Mouse (Mus musculus) cerebellum, adult (tissue): ENCODE results near the gene Exosc1.
"Not testable (repeated sequence)": the region's sequence is repeated elsewhere in the genome, so short reads cannot be mapped to it uniquely, and the experiment has no call there.

Experiments
- ATAC-seq: cut with Nextera tagmentation; 2 replicates; pipeline ENCODE4 v1.9.2; 2017; ENCODE audit warnings: mild to moderate bottlenecking, moderate library complexity, mixed read lengths; ENCODE audit not compliant: insufficient number of reproducible peaks, low FRiP score, low TSS enrichment

The Exosc1 gene

DNA sequence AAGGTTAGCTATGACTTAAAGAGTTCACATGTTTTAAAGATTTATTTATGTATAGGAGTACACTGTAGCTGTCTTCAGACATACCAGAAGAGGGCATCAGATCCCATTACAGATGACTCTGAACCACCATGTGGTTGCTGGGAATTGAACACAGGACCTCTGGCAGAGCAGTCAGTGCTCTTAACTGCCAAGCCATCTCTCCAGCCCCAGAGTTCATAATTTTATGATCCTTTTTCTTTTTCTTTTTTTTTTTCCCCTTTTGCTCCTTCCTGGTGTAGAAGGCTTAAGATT, 18.7 kb downstream of the Exosc1 start:
- not testable (repeated sequence) for ATAC-seq

GRCm38 (mm10) chr19:41913774-41914591, 19.2 kb downstream of the Exosc1 start:
- ATAC-seq: no peak

DNA sequence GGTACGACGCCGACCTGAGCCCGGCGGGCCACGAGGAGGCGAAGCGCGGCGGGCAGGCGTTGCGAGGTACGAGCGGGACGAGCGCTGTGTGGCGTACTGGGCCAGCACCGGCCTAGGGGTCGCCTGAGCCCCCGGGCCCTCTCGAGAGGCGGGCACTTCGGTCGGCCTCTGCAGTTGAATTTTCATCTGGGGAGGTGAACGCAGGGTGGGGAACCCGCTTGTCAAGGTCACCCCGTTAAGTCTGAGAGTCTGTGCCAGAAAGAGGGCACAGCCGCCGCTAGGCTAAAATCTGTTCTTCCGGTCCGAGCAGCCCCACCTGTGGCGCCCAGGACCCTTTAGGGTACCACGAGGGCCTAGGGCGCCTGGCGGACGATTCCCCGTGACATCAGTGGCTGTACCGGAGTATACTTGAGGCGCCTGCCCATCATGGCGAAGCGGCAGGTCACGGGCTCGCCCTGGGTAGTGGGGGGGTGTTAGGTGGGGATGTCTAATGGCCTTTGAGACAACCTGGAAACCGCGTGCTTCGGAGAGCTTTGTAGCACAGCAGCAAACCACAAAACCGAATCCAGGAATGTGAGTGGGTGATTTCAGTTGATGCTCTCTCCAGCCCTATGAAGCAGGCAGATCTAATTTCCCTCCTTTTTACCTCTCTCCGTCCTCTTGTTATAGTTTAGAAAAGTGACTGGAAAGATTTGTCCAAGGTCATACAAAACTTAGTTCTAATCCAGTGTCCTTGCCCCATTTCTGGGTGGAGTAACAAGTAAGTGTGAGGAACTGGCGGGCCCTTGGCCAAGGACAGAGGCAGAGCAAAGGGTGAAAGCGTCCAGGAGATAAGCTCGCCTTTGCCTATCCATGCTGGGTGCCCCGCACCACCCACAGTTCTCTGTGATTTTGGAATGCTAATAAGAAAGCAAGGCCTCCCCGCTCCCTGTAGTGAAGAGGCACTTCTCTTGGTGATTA, 20.8 kb downstream of the Exosc1 start:
- ATAC-seq: peak; percentile 57; the same call in 1 of the 2 replicates

DNA sequence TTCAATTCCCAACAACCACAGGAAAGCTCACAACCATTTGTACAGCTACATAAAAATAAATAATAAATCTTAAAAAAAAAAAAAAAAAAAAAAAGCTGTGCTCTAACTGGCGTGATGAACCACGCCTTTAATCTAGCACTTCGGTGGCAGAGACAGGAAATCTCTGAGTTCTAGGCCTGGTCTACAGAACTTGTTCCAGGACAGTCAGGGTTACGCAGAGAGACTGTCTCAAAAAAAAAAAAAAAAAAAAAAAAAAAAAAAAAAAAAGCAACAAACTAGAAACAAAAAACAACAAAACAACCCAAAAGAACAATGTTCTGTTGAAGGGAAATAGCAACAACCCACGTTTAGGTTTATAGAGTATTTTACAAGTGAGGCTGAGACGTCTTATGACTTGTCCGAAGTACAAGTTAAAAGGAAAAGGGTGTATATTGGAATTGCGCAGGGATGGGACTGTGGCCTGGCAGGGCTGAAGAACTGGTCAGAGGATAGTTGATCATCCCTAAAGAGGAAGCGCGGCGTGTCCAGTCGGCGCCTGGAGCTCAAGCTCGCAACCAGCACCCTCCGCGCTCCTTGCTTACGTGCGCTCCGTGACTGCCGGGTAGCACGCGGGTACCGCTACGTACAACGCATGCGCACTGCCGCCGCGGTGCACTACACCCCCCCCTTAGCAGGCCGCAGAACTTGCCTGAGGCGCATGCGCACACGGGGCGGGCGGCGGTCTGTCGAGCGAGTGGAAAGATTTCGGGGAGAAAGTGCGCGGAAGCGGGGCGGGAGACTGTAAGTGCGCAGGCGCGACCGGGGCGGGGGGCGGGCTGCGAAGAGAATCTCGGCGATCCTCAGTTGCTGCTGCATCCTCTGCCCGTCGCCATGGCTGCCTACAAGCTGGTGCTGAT, 21.8 kb downstream of the Exosc1 start, which contains the start of gene Pgam1:
Pgam1 (plus strand) TSS at position 746 of the 896 bp plus-strand sequence.
- ATAC-seq: peak; percentile 89

GRCm38 (mm10) chr19:41910396-41910795, 22.8 kb downstream of the Exosc1 start:
- no peak for ATAC-seq

DNA sequence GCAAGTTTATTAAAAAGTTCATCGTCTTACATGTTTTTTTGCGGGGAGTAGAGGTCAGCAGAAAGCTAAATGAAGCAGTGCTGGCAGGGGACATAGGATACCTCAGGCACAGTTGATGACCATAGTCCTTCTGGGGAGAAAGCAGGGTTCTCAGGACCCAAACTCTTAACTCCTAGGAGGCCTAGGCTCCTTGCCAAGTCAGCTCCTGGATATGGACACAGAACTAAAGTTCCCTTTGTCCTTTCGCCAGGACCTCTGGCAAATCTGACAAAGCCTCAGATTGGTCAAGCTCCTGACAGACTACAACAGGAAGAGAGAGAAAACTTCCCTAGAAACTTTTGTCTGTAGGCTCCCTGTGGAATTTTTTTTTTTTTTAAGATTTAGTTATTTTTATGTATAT, 24.5 kb downstream of the Exosc1 start:
- ATAC-seq: no peak

GRCm38 (mm10) chr19:41907079-41907760, 26.0 kb downstream of the Exosc1 start:
- ATAC-seq: no peak

DNA sequence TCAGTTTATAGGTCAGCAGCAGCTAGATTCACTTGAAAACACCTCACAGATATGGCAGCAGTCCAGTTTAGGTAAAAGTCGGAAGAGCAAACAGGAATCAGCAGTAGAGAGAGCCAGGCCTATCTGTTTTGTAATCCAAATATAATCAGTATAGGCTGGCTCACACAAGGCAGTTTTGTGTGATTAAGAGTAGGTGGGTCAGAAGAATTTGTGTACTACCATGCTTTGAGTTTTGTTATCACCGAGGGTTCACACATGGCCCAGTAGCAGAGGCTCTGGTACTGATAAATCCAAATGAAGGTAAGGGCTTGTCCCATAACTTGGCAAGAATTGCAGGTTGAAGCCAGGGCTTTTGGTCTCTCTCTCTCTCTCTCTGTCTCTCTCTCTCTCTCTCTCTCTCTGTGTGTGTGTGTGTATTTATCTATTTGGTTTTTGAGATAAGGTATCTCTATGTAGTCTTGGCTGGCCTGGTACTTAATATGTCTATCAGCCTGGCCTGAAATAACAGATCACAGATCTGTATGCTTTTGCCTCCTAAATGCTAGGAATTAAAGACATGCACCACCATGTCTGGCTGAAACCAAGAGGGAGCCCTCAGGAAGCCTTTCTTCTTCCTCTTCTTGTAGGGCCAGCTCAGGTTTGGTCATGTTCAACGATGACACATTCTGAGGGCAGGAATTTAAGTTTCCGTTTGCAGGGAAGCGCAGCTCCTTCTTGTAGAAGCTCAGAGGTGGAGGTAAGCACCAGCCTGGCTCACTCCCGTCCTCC, 26.7 kb downstream of the Exosc1 start:
- no peak for ATAC-seq

- ATAC-seq: no peak
Measured at GRCm38 (mm10) chr19:41905246-41905645, 28.0 kb downstream of the Exosc1 start.

DNA sequence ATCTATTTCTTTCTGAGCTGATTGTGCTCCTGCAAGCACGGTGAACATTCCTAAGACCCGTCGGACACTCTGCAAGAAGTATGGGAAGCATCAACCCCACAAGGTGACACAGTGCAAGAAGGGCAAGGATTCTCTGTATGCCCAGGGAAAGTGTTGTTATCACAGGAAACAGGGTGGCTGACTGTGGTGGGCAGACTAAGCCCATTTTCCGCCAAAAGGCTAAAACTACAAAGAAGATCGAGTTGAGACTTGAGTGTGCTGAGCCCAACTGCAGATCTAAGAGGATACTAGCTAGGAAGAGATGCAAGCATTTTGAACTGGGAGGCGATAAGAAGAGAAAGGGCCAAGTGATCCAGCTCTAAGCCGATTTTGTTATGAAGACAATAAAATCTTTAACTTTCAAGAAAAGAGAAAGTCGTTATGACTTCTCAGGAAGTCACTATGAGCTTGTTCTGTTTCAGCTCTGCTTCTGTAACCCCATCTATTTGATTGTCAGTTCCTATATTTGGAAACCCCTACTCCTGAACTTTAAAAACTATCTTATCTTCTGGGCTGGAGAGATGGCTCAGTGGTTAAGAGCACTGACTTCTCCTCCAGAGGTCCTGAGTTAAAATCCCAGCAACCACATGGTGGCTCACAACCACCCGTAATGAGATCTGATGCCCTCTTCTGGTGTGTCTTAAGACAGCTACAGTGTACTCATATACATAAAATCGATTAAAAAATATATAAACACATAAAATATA, 30.2 kb downstream of the Exosc1 start:
- ATAC-seq: no peak

DNA sequence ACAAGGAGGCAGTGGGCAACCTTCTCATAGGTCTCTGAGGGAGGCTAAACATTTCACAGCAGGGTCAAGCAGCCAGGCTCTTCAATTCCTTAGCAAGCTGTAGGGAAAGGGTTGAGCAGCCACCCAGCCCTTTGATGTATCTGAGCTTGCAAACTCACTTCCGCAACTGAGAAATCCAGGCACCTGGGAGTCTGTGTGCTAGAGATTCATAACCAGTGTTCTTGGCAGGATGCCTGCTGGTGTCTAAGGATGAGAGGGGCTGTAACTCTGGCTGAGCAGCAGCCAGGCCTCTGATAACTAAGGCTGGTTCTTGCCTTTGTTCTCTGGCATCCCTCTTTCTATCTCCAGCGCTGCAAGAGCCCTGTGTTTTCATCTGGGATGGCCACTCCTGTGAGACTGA, 31.5 kb downstream of the Exosc1 start:
- ATAC-seq: no peak

- ATAC-seq: no peak
Measured at GRCm38 (mm10) chr19:41900495-41901090, 32.6 kb downstream of the Exosc1 start.

DNA sequence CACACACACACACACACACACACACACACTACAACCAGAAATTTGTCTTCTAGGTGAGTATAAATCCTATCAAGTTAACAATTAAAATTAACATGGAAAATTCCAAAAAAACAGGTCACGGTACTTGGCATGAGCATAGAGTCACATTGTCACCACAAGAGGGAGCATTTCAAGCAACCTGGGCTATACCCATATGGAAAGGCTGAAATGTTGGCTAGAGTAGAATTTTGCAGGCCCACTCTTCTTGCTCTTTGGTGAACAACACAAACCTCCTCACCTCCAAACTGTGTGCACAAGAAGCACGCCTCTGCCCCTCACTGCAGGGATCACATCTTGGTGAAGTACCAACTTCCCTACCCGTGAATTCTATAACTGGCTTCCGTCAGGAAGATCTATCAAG, 34.4 kb downstream of the Exosc1 start:
- ATAC-seq: no peak

DNA sequence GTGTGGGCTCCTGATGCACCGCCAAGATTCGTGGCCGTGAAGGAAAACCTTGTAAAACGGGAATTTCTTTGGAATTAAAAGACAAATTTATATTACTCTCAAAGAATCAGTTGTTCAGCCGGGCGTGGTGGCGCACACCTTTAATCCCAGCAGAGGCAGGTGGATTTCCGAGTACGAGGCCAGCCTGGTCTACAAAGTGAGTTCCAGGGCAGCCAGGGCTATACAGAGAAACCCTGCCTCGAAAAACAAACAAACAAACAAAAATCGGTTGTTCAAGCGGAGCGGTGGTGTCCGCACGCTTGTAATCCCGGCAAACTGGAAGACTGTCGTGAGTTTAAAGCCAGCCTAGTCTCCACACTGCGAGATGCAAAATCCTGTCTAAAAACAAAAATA, 36.9 kb downstream of the Exosc1 start:
- ATAC-seq: no peak

- peak; percentile 97 for ATAC-seq
Measured at GRCm38 (mm10) chr19:41895460-41896318, 37.5 kb downstream of the Exosc1 start, which contains the start of gene Rrp12. TSS of gene Rrp12 (minus strand) at chr19:41896173.

DNA sequence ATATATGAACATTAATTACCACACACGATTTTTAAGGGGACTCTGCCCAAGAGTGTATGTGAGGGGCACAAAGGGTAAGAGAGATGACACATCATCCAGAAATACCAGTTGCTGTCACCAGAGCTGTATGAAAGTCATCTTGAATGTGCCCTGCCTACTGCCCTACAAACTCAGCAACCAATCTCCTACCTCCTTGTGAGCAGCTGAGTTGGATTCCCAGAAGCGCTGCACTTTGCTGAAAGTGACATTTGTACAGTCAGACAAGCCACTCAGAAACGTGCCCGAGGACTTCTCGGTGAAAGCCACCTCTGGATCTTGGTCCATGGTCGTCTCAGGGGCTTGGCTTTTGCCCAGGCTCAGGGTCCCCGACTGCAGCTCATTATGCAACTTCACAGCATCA, 38.3 kb downstream of the Exosc1 start:
- ATAC-seq: no peak

GRCm38 (mm10) chr19:41888191-41888590, 45.0 kb downstream of the Exosc1 start:
- ATAC-seq: no peak
